Mouse (Mus musculus) liver, adult 2 months (tissue): Measurements from ENCODE around the gene Trmt112.

ENCODE experiments used
- CTCF ChIP-seq: fragments of 200-500 bp; IDR thresholded peaks from 2 replicates; pipeline ENCODE4 v1.5.1; 2011; ENCODE audit warnings: low read depth, low read length, control low read depth
- POLR2A ChIP-seq: fragments of 200-500 bp; IDR thresholded peaks from 2 replicates; pipeline ENCODE4 v1.6.1; 2011; ENCODE audit warnings: low read length, control low read depth; ENCODE audit not compliant: insufficient read depth; ENCODE audit errors: extremely low read depth

DNA sequence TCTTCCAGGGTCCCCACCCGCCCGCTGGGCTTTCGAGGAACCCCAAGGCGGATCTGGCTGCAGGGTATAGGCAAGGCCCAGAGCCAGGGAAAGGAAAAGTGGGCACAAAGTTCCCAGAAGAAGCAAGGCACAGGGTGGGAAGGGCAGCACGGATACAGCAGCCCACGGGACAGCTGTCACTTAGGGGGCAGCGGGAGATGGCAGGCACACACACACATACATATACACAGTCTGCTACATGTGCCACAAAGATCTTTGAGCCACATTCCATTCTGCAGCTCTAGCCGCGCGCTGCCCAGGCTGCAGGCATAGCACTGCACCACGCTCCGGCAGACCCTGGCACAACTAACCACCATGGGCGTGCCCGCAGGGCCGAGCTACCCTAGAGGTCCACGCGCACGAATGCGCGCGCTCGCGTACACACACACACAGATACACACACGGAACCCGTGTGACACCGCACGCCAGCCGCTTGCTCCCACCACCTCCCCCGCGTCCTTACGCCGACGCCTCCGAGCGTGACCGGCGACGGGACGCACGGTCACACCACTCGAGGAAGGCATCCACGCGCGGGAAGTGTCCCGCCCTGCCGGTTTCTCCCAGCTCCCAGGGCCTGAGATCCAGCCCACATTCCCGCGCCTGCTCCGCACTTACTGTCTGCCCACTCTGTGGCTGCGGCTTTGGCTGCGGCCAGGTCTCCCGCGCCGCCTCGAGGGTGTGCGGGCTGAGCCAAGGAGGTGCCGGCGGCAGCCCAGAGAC lies 24.1 kb downstream of the Trmt112 start:
- TF ChIP-seq CTCF: no peak
- TF ChIP-seq POLR2A: no peak
